Mouse (Mus musculus) testis, adult 2 months (tissue): ENCODE measurements around the gene Ppp1r14b. TPM values are rescaled to one million over a fixed set of nuclear protein-coding genes. Genes with fewer than 3 reads are reported as not detected.
A peak's percentile ranks its signal among the peaks of the same experiment; 100 is the strongest.

ENCODE experiments used
- H3K27ac ChIP-seq: fragments of 200-500 bp; 2 replicates; pipeline ENCODE4 v1.5.1; 2012; ENCODE audit warnings: low read depth, low read length; ENCODE audit not compliant: control insufficient read depth, insufficient read depth
- H3K27me3 ChIP-seq: fragments of 200-500 bp; 2 replicates; pipeline ENCODE4 v1.6.1; 2012; ENCODE audit warnings: mild to moderate bottlenecking, low read length, moderate library complexity; ENCODE audit not compliant: control insufficient read depth, insufficient read depth
- H3K36me3 ChIP-seq: fragments of 200-500 bp; 2 replicates; pipeline ENCODE4 v1.6.1; 2012; ENCODE audit warnings: mild to moderate bottlenecking, low read length; ENCODE audit not compliant: control insufficient read depth, insufficient read depth
- H3K4me1 ChIP-seq: fragments of 200-500 bp; 2 replicates; pipeline ENCODE4 v1.6.1; 2012; ENCODE audit warnings: low read length; ENCODE audit not compliant: control insufficient read depth, insufficient read depth
- H3K4me3 ChIP-seq: fragments of 200-500 bp; 2 replicates; pipeline ENCODE4 v1.5.1; 2012; ENCODE audit warnings: low read depth, mild to moderate bottlenecking, low read length, moderate library complexity, mixed read lengths; ENCODE audit not compliant: control insufficient read depth
- CTCF ChIP-seq: fragments of 200-500 bp; IDR thresholded peaks from 2 replicates; pipeline ENCODE4 v1.5.1; 2012; ENCODE audit warnings: low read depth, mild to moderate bottlenecking, inconsistent platforms, low read length, moderate library complexity; ENCODE audit not compliant: control insufficient read depth, insufficient read depth, insufficient replicate concordance
- POLR2A ChIP-seq: fragments of 200-500 bp; IDR thresholded peaks from 2 replicates; pipeline ENCODE4 v1.6.1; 2012; ENCODE audit warnings: low read depth, mild to moderate bottlenecking, inconsistent platforms, low read length, moderate library complexity; ENCODE audit not compliant: control insufficient read depth
- polyA plus RNA-seq: library from polyadenylated mRNA; depleted of rRNA; stranded (reverse); fragments of >200 nt; gene quantifications from 2 replicates; pipeline ENCODE4 v1.2.3, GENCODE M21; 2012; rRNA removed

Gene Ppp1r14b
- polyA plus RNA-seq, 1 experiment = 154 TPM

- Histone ChIP-seq H3K27ac (no peak overlapping the region), H3K4me1 (no peaks in the 10 kb centered on the region), H3K27me3 (no peaks in the 10 kb centered on the region), H3K36me3 (peaks cover 2% of the 10 kb centered on the region; the same call in 1 of the 2 replicates), H3K4me3 (no peak overlapping the region)
- TF ChIP-seq CTCF (no peak), POLR2A (no peak)
Observed at GRCm38 (mm10) chr19:7017541-7018457, 43.0 kb downstream of the Ppp1r14b start.

GRCm38 (mm10) chr19:7018546-7018945 is 43.8 kb downstream of the Ppp1r14b start:
- peaks cover 5% of the 10 kb centered on the region; the same call in 1 of the 2 replicates for H3K36me3 ChIP-seq
- H3K4me3 ChIP-seq = no peak overlapping the region
- H3K27me3 ChIP-seq = no peaks in the 10 kb centered on the region
- no peak overlapping the region for H3K27ac ChIP-seq
- no peaks in the 10 kb centered on the region for H3K4me1 ChIP-seq
- TF ChIP-seq POLR2A (no peak), CTCF (no peak)

- TF ChIP-seq CTCF (no peak), POLR2A (no peak)
- peaks cover 5% of the 10 kb centered on the region; the same call in 1 of the 2 replicates for H3K36me3 ChIP-seq
- H3K27ac ChIP-seq = peak within 1 kb of the TSS; percentile 63
- no peaks in the 10 kb centered on the region for H3K4me1 ChIP-seq
- H3K4me3 ChIP-seq = no peak within 1 kb of the TSS
- no peaks in the 10 kb centered on the region for H3K27me3 ChIP-seq
Observed at GRCm38 (mm10) chr19:7019191-7019590, 44.4 kb downstream of the Ppp1r14b start, which contains the start of gene Fermt3. Fermt3 (minus strand) TSS chr19:7019469.

GRCm38 (mm10) chr19:7020224-7020641 is 45.5 kb downstream of the Ppp1r14b start:
- Histone ChIP-seq H3K4me3 (no peak overlapping the region), H3K27me3 (no peaks in the 10 kb centered on the region), H3K4me1 (no peaks in the 10 kb centered on the region), H3K36me3 (peaks cover 7% of the 10 kb centered on the region), H3K27ac (peak overlapping the region; percentile 24; the same call in 1 of the 2 replicates)
- TF ChIP-seq CTCF = no peak; the same call in 1 of the 2 replicates
- TF ChIP-seq POLR2A = no peak

Other genes starting within 250 kb of the Ppp1r14b start
- 12.5 and 16.4 TPM in 2 replicates for gene Rps6ka4, start 134.3 kb upstream of the Ppp1r14b start, polyA plus RNA-seq
- gene Ccdc88b, start 116.8 kb upstream of the Ppp1r14b start, polyA plus RNA-seq = 33.5 and 39.8 TPM in 2 replicates
- 52.9 and 64.6 TPM in 2 replicates for gene Trmt112, start 65.3 kb upstream of the Ppp1r14b start, polyA plus RNA-seq
- 120 and 133 TPM in 2 replicates for gene Prdx5, start 64.9 kb upstream of the Ppp1r14b start, polyA plus RNA-seq
- gene Esrra, start 53.2 kb upstream of the Ppp1r14b start, polyA plus RNA-seq = 13.3 and 16.6 TPM in 2 replicates
- gene Catsperz, start 49.6 kb upstream of the Ppp1r14b start, polyA plus RNA-seq = 1,294 and 1,426 TPM in 2 replicates
- 1.3 and 1.5 TPM in 2 replicates for gene Kcnk4, start 40.5 kb upstream of the Ppp1r14b start, polyA plus RNA-seq
- 78.8 and 91.6 TPM in 2 replicates for gene Bad, start 33.1 kb upstream of the Ppp1r14b start, polyA plus RNA-seq
- gene Gpr137, start 32.5 kb upstream of the Ppp1r14b start, polyA plus RNA-seq = 205 and 212 TPM in 2 replicates
- 13.9 and 14.6 TPM in 2 replicates for gene Plcb3, start 1.5 kb downstream of the Ppp1r14b start, polyA plus RNA-seq
- 28.3 and 29.1 TPM in 2 replicates for gene Fkbp2, start 5.5 kb downstream of the Ppp1r14b start, polyA plus RNA-seq
- 7.5 and 8.4 TPM in 2 replicates for gene Vegfb, start 12.7 kb downstream of the Ppp1r14b start, polyA plus RNA-seq
- 109 and 123 TPM in 2 replicates for gene Dnajc4, start 17.6 kb downstream of the Ppp1r14b start, polyA plus RNA-seq
- gene Nudt22, start 21.1 kb downstream of the Ppp1r14b start, polyA plus RNA-seq = 8.6 and 10.0 TPM in 2 replicates
- 6.6 and 6.7 TPM in 2 replicates for gene Trpt1, start 21.2 kb downstream of the Ppp1r14b start, polyA plus RNA-seq
- gene Fermt3, start 44.5 kb downstream of the Ppp1r14b start, polyA plus RNA-seq = 1.3 and 1.4 TPM in 2 replicates
- gene Stip1, start 65.0 kb downstream of the Ppp1r14b start, polyA plus RNA-seq = 53.1 and 54.5 TPM in 2 replicates
- gene Macrod1, start 81.8 kb downstream of the Ppp1r14b start, polyA plus RNA-seq = 39.2 and 47.3 TPM in 2 replicates
- gene Flrt1, start 130.8 kb downstream of the Ppp1r14b start, polyA plus RNA-seq = 2.3 and 3.1 TPM in 2 replicates
- gene Otub1, start 231.3 kb downstream of the Ppp1r14b start, polyA plus RNA-seq = 49.4 and 49.9 TPM in 2 replicates
- 117 and 148 TPM in 2 replicates for gene Cox8a, start 242.6 kb downstream of the Ppp1r14b start, polyA plus RNA-seq